Mouse (Mus musculus): ENCODE measurements around the gene Adam15.

Adam15 gene

DNA sequence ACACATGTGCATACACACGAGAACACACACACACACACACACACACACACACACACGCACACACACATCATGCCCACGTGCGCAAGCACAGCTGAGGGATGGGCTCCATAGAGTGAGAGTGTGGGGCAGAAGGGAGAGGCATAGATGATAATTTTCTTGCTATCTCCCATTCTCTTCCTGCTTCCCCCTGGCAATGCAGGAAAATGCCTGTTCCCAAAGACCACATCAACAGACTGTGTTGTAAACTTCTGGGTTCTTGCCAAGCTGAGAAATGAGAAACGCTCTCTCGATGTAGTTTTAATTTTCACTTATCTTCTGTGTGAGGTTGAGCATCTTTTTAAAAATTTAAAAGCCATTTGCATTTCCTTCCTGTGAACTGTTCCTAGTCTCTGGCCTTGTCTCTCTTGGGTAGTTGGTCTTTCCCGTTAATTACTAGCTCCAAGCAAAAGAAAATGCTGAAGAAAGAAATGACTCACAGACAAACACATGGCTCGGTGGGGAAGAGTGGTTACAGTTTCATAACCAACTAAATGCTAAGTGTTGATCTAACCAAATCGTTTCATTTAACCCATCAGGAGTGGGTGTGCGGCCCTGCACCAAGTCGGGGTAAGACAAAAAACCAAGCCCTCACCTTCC is 52.9 kb downstream of the Adam15 start:
- DNase-seq (ENCODE audit: low read depth), result no peak

DNA sequence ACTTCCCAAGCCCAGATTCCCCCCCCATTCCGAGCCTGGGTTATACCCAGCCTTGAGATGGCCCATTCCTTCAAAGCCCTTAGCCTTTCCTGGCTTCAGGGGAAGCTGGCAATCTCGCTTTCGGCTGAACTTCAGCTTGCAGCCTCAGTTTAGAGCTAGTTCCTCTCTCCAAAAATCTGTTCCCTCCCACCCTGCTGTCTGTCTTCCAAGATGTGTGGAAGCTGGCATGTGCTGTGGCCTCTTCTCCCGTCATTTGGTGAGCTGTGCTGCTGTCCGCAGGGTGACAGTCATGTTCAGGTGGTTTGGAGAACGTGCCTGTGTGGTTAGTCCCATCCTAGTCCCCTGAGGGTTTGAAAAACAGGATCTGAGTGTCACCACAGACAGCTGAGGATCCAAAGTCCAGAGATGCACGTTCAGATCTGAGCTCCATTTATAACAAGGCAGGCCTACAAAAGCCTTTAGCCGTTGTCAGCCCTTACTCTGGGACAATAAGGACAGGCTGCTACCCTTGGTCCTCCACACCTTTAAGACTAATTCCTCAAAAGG is 54.0 kb downstream of the Adam15 start:
- no peak for DNase-seq (ENCODE audit: low read depth)

DNA sequence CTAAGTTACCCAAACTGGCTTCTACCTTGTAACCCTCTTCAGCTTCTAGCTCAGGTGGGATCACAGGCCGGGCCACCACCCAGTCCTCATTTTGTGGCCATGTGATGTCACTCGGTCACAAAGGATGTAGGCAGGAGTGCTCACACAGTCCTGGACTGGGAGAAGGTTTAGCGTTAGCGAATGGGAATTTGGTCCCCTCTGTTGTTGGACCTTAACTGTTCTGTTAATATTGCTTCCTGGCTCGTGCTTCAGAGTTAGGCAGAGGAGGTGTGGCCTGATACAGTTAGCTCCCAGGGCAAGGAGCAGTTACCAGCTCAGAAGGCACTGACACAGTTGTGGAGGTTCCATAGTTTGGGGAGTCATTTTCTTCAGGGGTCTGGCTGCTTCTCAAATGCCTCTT is 55.6 kb downstream of the Adam15 start:
- no peak for DNase-seq (ENCODE audit: low read depth)

DNA sequence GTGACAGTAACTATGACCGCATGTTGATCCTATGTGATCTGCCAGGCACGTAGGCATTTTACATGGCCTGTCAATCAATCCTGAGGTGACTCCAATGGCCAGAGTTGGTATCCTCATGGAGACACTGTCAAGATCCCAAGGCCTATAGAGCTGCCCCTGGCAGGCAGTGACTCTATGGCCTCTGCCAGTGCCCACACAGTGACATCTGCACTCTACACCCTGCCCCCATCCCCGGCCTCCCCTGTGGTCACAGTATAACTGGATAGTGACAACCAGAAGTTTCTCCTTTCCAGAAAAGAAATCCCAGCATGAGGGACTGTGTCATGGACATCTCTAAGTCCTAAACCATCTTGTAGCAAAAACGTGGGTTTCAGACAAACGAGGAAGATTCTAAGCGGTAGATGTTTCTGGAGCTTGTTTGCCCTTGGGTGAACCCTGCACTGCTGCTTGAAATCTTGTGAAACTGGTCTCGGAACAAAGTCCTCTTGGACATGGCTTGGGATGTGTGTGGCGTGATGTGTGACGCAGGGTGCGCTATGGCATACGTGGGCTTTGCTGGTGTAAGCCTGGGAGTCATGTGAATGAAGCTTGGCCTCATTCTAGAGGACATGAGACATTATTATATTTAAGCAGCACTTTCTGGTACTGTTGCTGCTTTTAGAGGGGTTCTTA is 56.4 kb downstream of the Adam15 start:
- no peak for DNase-seq (ENCODE audit: low read depth)

DNA sequence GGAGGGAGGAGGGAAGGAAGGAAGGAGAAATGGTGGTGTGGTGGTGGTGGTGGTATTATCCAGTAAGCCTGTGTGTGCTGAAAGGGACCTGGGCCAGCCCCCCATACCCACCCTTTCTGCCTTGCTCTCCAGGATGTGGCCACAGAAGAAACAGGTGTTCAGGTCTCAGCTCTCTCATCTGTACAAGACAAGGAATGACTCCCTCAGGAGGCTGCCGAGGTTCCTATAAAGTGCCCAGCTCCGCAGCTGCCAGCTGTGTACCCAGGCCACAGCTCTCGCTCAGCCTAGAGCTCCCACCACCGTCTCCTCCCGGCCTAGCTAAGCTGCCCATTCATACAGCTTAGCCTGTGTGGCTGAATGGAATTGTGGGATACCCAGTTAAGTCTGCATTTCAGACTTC is 57.5 kb downstream of the Adam15 start:
- no peak for DNase-seq (ENCODE audit: low read depth)

DNA sequence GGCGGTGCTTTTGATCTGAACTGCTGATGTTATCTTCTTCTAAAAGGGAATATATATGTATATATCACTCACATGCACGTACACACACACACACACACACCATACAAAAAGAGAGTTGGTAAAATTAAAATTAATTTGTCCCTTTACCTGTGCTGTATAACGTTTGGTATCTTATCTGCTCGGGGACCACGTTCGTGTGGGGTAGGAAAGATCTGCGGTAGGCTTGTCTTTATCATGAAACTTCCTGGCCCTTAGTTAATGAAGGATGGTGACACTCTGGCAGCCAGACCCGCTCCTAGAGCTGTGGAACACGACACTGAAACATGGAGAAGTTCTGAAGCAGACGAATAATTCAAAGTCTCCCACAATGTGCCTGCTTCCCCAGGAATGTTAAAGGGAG is 57.9 kb downstream of the Adam15 start:
- no peak for DNase-seq (ENCODE audit: low read depth)

Measured in c-Kit-positive CD71-negative TER-119-negative erythroid progenitor cells, embryonic 14.5 days (primary cell).